Mouse (Mus musculus): ENCODE measurements around the gene Igfbp7. TPM values are rescaled to one million over a fixed set of nuclear protein-coding genes. Genes with fewer than 3 reads are reported as not detected.

Gene Igfbp7
- 52.8 and 54.2 TPM in 2 replicates for polyA plus RNA-seq (2014; fragmentation: Nextera tagmentation; extraction: Ambion mirVana)

DNA sequence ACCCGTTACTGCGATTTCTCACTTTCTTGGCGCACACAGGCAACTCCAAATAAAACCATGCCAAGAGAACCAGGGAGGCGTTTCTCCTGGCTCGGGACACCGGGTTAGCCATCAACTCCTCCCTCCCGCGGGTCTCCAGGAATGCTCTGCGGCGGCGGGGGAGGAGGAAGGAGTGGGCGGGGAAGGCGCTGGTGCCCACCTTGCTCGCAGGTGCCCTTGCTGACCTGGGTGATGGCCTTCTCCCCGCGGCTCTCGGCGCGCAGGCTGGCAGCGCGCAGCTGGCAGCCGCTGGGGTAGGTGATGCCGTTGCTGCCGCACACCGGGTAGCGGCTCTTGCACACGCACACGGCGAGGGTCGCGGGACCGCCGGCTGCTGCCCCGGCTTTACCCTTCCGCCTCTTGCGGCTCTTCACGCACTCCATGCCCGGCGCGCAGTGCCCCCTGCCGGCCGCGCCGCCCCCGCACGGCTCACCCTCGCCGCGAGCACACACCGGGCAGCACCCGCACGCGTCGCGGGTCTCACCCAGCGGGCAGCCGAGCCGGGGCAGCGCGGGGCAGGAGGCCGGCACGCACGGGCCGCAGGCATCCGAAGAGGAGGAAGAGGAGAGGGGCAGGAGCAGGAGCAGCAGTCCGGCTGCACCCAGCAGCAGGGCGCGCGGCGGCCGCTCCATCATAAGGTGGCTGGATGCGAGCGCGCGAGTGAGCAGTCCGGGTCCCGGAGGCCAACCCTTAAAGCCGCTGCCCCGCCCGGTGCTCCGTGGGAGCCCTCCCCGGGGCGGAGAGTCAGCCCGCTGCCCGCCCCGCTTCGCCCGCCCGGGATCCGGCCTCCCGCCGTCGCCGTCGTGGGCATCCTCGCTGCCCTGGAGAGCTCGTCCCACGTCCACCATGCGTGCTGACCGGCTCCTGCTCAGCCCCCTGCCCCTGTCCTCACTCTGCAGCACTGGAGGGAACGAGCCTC, at the start of gene Igfbp7:
Gene Igfbp7, minus strand, starts transcription at position 701 of the 958 bp plus-strand sequence.
- Histone ChIP-seq H3K9me3 (ENCODE audit: control insufficient read depth, low read length) (no peaks in the 10 kb centered on the region), H3K4me2 (ENCODE audit: low read depth, low read length) (peak within 1 kb of the TSS; percentile 89), H3K36me3 (ENCODE audit: control insufficient read depth, insufficient read depth, low read length) (no peaks in the 10 kb centered on the region), H3K27ac (ENCODE audit: low read depth, low read length) (no peak within 1 kb of the TSS), H3K4me3 (ENCODE audit: low read depth, low read length) (peak within 1 kb of the TSS; percentile 53), H3K4me1 (ENCODE audit: control insufficient read depth, insufficient read depth, low read length) (no peaks in the 10 kb centered on the region), H3K9ac (replicated peaks; ENCODE audit: low read depth, low read length) (peak within 1 kb of the TSS; percentile 54), H3K27me3 (ENCODE audit: control insufficient read depth, insufficient read depth, low read length) (peaks cover 6% of the 10 kb centered on the region)
- peak; percentile 95 for ATAC-seq (ENCODE audit: low read depth)
- 8% methylated on average over 52 of the region's 101 CpGs for WGBS

DNA sequence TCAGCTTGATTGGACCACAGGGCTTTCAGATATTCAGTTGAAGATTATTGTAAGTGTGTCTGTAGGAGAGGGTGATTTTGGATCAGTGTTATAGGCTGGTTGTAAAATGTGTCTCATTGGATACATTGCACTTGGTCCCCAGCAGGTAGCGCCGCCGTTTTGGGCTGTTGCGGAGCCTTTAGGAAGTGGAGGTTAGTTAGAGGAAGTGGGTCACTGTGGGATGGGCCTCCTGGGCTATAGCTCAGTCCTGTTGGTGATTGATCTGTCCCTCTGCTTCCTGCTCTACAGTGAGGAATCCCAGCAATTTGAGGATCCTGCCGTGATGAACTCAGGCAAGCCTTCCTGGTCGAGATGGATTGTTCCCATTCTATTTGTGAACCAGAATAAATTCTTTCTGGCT, 44.3 kb upstream of the Igfbp7 start:
- Histone ChIP-seq H3K36me3 (ENCODE audit: control insufficient read depth, insufficient read depth, low read length) (no peaks in the 10 kb centered on the region), H3K9me3 (ENCODE audit: control insufficient read depth, low read length) (no peaks in the 10 kb centered on the region), H3K9ac (replicated peaks; ENCODE audit: low read depth, low read length) (no peak overlapping the region), H3K4me1 (ENCODE audit: control insufficient read depth, insufficient read depth, low read length) (no peaks in the 10 kb centered on the region), H3K27ac (ENCODE audit: low read depth, low read length) (no peak overlapping the region), H3K4me2 (ENCODE audit: low read depth, low read length) (no peak overlapping the region), H3K27me3 (ENCODE audit: control insufficient read depth, insufficient read depth, low read length) (no peaks in the 10 kb centered on the region), H3K4me3 (ENCODE audit: low read depth, low read length) (no peak overlapping the region)
- no peak for ATAC-seq (ENCODE audit: low read depth)
- WGBS = 77% methylated on average over 6 of the region's 6 CpGs

DNA sequence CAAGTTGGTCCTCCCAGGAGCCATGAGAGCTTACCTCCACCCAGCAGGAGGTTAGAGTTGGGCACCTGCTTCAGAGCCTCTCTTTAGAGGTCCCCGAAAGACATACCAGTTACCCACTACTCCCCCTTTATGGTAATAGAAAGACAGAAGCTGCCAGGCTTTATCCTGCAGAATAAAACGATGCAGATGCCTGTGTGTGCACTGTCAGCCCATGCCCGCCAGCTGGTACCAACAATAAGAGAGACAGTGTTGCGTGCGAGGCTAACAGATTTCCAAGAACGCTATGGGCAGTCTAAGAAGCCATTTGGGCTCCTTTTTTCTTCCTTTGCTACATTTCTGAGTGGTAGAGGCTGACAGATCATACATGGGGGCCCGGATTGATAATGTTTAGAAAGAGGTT, 41.7 kb upstream of the Igfbp7 start:
- Histone ChIP-seq H3K27me3 (ENCODE audit: control insufficient read depth, insufficient read depth, low read length) (no peaks in the 10 kb centered on the region), H3K27ac (ENCODE audit: low read depth, low read length) (no peak overlapping the region), H3K9me3 (ENCODE audit: control insufficient read depth, low read length) (no peaks in the 10 kb centered on the region), H3K4me1 (ENCODE audit: control insufficient read depth, insufficient read depth, low read length) (no peaks in the 10 kb centered on the region), H3K9ac (replicated peaks; ENCODE audit: low read depth, low read length) (no peak overlapping the region), H3K36me3 (ENCODE audit: control insufficient read depth, insufficient read depth, low read length) (no peaks in the 10 kb centered on the region), H3K4me2 (ENCODE audit: low read depth, low read length) (no peak overlapping the region), H3K4me3 (ENCODE audit: low read depth, low read length) (no peak overlapping the region)
- WGBS = 81% methylated on average over 7 of the region's 7 CpGs
- no peak for ATAC-seq (ENCODE audit: low read depth)

DNA sequence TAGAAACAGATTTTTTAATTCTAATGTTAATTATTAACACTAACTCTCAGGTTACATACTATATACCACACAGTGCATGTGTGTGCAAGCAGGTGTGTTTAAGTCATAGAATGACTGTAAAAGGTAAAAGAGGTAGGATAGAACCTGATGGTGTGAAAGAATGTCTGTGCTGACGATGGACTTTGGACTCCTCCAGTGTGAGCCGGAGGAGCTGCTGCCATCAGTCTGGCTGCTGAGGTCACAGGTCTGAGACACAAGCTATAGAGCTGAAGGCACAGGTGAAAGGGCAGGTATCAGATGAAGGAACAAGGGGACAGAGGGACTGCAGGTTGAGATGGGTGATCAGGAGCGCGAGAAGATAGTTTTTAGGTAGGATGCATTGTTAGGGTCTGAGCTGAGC, 37.6 kb upstream of the Igfbp7 start:
- no peak overlapping the region for H3K4me2 ChIP-seq (ENCODE audit: low read depth, low read length)
- H3K4me3 ChIP-seq (ENCODE audit: low read depth, low read length) = no peak overlapping the region
- no peaks in the 10 kb centered on the region for H3K4me1 ChIP-seq (ENCODE audit: control insufficient read depth, insufficient read depth, low read length)
- H3K9ac ChIP-seq (replicated peaks; ENCODE audit: low read depth, low read length) = no peak overlapping the region
- no peaks in the 10 kb centered on the region for H3K36me3 ChIP-seq (ENCODE audit: control insufficient read depth, insufficient read depth, low read length)
- H3K27me3 ChIP-seq (ENCODE audit: control insufficient read depth, insufficient read depth, low read length) = no peaks in the 10 kb centered on the region
- WGBS = 93% methylated on average over 4 of the region's 4 CpGs
- H3K27ac ChIP-seq (ENCODE audit: low read depth, low read length) = no peak overlapping the region
- H3K9me3 ChIP-seq (ENCODE audit: control insufficient read depth, low read length) = no peaks in the 10 kb centered on the region
- no peak for ATAC-seq (ENCODE audit: low read depth)

DNA sequence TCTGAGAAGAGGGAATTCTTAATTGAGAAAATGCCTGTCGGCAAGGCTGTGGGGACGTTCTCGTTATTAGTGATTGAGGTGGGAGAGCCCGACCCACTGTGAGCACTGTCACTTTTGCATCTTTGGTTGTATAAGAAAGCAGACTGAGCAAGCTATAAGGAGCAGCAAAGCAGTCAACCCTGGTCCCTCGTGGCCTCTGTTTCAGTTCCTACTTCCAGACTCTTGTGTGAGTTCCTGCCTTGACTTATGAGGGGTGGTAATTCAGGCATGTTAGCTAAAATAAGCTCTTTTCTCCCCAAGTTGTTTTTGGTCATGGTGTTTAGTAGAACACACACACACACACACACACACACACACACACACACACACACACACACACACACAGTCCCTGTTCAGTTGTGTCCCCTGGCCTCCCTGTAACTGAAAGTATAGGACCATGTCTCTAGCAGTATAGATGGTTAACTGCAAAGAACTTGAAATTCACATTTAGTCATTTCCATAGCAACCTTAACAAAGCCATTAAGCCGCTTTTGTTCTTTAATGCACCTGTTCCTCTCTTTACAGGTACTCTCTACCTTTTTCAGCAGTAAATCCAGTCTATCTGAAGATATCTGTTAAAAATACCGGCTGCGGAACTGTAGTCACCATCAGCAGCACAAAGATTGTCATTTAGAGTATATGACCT, 36.2 kb upstream of the Igfbp7 start:
- no peaks in the 10 kb centered on the region for H3K36me3 ChIP-seq (ENCODE audit: control insufficient read depth, insufficient read depth, low read length)
- no peaks in the 10 kb centered on the region for H3K4me1 ChIP-seq (ENCODE audit: control insufficient read depth, insufficient read depth, low read length)
- no peak for ATAC-seq (ENCODE audit: low read depth)
- H3K9me3 ChIP-seq (ENCODE audit: control insufficient read depth, low read length) = no peaks in the 10 kb centered on the region
- 84% methylated on average over 8 of the region's 8 CpGs for WGBS
- no peak overlapping the region for H3K9ac ChIP-seq (replicated peaks; ENCODE audit: low read depth, low read length)
- no peak overlapping the region for H3K27ac ChIP-seq (ENCODE audit: low read depth, low read length)
- H3K4me2 ChIP-seq (ENCODE audit: low read depth, low read length) = no peak overlapping the region
- no peaks in the 10 kb centered on the region for H3K27me3 ChIP-seq (ENCODE audit: control insufficient read depth, insufficient read depth, low read length)
- H3K4me3 ChIP-seq (ENCODE audit: low read depth, low read length) = no peak overlapping the region

DNA sequence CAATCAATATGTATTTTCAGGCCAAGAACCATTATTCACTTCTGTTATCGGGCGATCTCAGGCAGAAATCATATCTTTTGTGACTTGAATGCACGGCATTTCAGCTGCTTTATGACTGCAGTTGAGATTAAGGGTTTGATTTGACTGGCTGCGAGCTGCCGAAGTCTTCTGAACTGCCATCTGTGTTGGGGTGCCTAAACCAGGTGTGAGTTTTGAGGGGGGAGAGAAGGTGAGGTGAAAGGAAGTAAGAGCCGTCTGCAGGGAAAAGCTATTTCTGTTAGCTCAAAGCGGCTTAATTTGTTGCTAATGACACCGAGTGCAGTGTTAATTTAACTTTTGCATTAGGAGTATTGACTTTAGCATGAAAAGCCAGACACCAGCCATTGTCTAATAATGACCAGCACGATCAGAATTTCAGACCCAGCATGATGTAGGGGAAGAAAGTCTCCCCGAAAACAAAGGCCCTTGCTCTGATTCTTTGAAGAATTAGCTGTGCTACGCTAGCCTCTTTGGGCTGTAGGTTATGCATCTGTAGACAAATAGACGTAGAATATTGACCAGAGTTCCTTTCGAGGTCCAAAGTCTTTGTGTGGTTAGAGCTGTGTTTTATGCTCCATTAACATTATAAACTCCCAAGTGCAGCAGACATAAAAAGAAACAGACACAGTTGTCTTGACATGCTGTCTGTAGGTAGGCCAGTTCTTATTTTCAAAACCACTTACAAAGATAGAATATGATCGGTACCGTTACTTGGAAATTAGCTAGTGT, 35.2 kb upstream of the Igfbp7 start:
- Histone ChIP-seq H3K4me1 (ENCODE audit: control insufficient read depth, insufficient read depth, low read length) (no peaks in the 10 kb centered on the region), H3K9me3 (ENCODE audit: control insufficient read depth, low read length) (no peaks in the 10 kb centered on the region), H3K27me3 (ENCODE audit: control insufficient read depth, insufficient read depth, low read length) (no peaks in the 10 kb centered on the region), H3K36me3 (ENCODE audit: control insufficient read depth, insufficient read depth, low read length) (no peaks in the 10 kb centered on the region), H3K27ac (ENCODE audit: low read depth, low read length) (no peak overlapping the region), H3K4me3 (ENCODE audit: low read depth, low read length) (no peak overlapping the region), H3K4me2 (ENCODE audit: low read depth, low read length) (no peak overlapping the region), H3K9ac (replicated peaks; ENCODE audit: low read depth, low read length) (no peak overlapping the region)
- ATAC-seq (ENCODE audit: low read depth) = no peak
- WGBS = 52% methylated on average over 15 of the region's 15 CpGs

DNA sequence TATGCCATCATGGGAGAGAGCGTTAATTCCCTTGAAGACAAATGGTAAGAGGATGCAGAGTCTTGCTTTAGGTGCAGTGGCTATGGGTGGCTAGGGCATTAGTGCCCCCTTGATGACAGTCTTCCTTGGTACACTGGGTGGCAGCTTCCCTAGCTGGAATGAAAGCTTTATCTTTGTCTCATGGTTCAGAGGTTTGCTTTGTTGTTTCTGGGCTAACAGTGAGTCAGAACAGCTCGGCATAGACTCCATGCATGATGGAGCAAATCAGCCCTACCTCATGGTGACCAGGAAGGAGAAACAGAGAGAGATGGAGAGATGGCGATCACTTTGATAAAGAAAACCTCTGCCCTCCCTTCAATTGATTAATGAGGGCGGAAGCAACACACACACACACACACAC, 28.5 kb upstream of the Igfbp7 start:
- Histone ChIP-seq H3K9me3 (ENCODE audit: control insufficient read depth, low read length) (no peaks in the 10 kb centered on the region), H3K4me1 (ENCODE audit: control insufficient read depth, insufficient read depth, low read length) (no peaks in the 10 kb centered on the region), H3K27me3 (ENCODE audit: control insufficient read depth, insufficient read depth, low read length) (no peaks in the 10 kb centered on the region), H3K36me3 (ENCODE audit: control insufficient read depth, insufficient read depth, low read length) (no peaks in the 10 kb centered on the region), H3K4me3 (ENCODE audit: low read depth, low read length) (no peak overlapping the region), H3K9ac (replicated peaks; ENCODE audit: low read depth, low read length) (no peak overlapping the region), H3K27ac (ENCODE audit: low read depth, low read length) (no peak overlapping the region), H3K4me2 (ENCODE audit: low read depth, low read length) (no peak overlapping the region)
- no peak for ATAC-seq (ENCODE audit: low read depth)
- 81% methylated on average over 4 of the region's 4 CpGs for WGBS

DNA sequence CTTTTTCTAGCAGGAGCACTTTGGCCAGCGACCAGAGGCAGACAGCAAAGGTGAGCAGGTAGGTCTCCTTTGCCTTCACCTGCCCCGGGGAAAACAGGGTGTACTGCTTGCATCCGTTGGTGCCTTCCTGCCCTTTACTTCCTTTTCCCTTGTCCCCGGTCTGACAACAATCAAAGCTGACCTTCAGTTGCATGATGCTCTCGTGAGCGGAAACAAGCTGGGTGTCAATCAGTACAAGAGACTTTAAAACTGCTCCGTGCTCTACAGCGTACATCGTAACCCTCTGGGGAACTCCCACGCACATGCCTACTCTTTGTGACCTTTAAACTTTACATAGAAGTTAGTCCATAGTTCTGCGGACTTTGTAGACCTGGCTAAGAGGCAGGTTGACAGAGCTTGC, 26.2 kb upstream of the Igfbp7 start:
- Histone ChIP-seq H3K27me3 (ENCODE audit: control insufficient read depth, insufficient read depth, low read length) (no peaks in the 10 kb centered on the region), H3K9me3 (ENCODE audit: control insufficient read depth, low read length) (no peaks in the 10 kb centered on the region), H3K36me3 (ENCODE audit: control insufficient read depth, insufficient read depth, low read length) (no peaks in the 10 kb centered on the region), H3K9ac (replicated peaks; ENCODE audit: low read depth, low read length) (no peak overlapping the region), H3K4me3 (ENCODE audit: low read depth, low read length) (no peak overlapping the region), H3K27ac (ENCODE audit: low read depth, low read length) (no peak overlapping the region), H3K4me2 (ENCODE audit: low read depth, low read length) (no peak overlapping the region), H3K4me1 (ENCODE audit: control insufficient read depth, insufficient read depth, low read length) (no peaks in the 10 kb centered on the region)
- 83% methylated on average over 11 of the region's 11 CpGs for WGBS
- no peak for ATAC-seq (ENCODE audit: low read depth)

All from neural tube, embryonic 14.5 days (tissue).